Mouse (Mus musculus) small intestine, adult 2 months (tissue): ENCODE measurements around the gene Thap8.

ENCODE experiments used
- CTCF ChIP-seq: fragments of 200-500 bp; IDR thresholded peaks from 2 replicates; pipeline ENCODE4 v1.5.1; 2012; ENCODE audit warnings: low read depth, mild to moderate bottlenecking, control low read depth, inconsistent platforms, low read length, moderate library complexity, mixed read lengths; ENCODE audit not compliant: insufficient replicate concordance, insufficient read length; ENCODE audit errors: extremely low read depth
- POLR2A ChIP-seq: fragments of 200-500 bp; IDR thresholded peaks from 2 replicates; pipeline ENCODE4 v1.6.1; 2012; ENCODE audit warnings: low read depth, mild to moderate bottlenecking, control low read depth, inconsistent platforms, low read length, moderate library complexity

- TF ChIP-seq CTCF (no peak), POLR2A (no peak)
Observed at GRCm38 (mm10) chr7:30269641-30270040, 10.3 kb upstream of the Thap8 start.
